Mouse (Mus musculus) heart, postnatal 4 days (tissue): ENCODE results near the gene H2al1k. TPM values are rescaled to one million over a fixed set of nuclear protein-coding genes. Genes with fewer than 3 reads are reported as not detected.
"Not testable (repeated sequence)": the region's sequence is repeated elsewhere in the genome, so short reads cannot be mapped to it uniquely, and the experiment has no call there.

ENCODE experiments used
- DNase-seq: peaks from one replicate; pipeline ENCODE4 v3.0.0; 2021
- total RNA-seq, 2 experiments: library from RNA; stranded (reverse); gene quantifications; 2 replicates each; pipeline ENCODE4 v1.2.3; 2021

Gene H2al1k
- not detected for total RNA-seq

GRCm38 (mm10) chrX:9350327-9350726, at the start of gene H2al1k:
H2al1k (plus strand) TSS chrX:9350627.
- not testable (repeated sequence) for DNase-seq

- DNase-seq, result no peak
Observed at GRCm38 (mm10) chrX:9302791-9303190, 47.6 kb upstream of the H2al1k start.

- DNase-seq, result no peak
Observed at GRCm38 (mm10) chrX:9303455-9303854, 47.0 kb upstream of the H2al1k start.

- DNase-seq, result not testable (repeated sequence)
Observed at GRCm38 (mm10) chrX:9316457-9316856, 34.0 kb upstream of the H2al1k start.

- DNase-seq, result not testable (repeated sequence)
Observed at GRCm38 (mm10) chrX:9327954-9328353, 22.5 kb upstream of the H2al1k start.

GRCm38 (mm10) chrX:9332366-9332962, 18.0 kb upstream of the H2al1k start:
- DNase-seq, result not testable (repeated sequence)

- DNase-seq, result peak; percentile 83
Observed at GRCm38 (mm10) chrX:9333035-9333434, 17.4 kb upstream of the H2al1k start.

- not testable (repeated sequence) for DNase-seq
Observed at GRCm38 (mm10) chrX:9334996-9335395, 15.4 kb upstream of the H2al1k start.

- DNase-seq, result peak; percentile 7
Observed at GRCm38 (mm10) chrX:9374012-9374411, 23.6 kb downstream of the H2al1k start.

GRCm38 (mm10) chrX:9375927-9376326, 25.5 kb downstream of the H2al1k start:
- not testable (repeated sequence) for DNase-seq

Other genes starting within 250 kb of the H2al1k start
- gene 4930402K13Rik, start 246.1 kb upstream of the H2al1k start, total RNA-seq, result not detected
- gene Lancl3, start 150.7 kb upstream of the H2al1k start, total RNA-seq, result 1 to 10 TPM; 4.0 to 5.7 TPM
- gene Gm14862, start 93.7 kb upstream of the H2al1k start, total RNA-seq, result not detected
- 1 to 10 TPM; 4.6 to 4.9 TPM for gene Xk, start 77.9 kb upstream of the H2al1k start, total RNA-seq
- gene H2al1m, start 66.9 kb upstream of the H2al1k start, total RNA-seq, result 1 to 10 TPM in 1 of 2 experiments, under 1 TPM in 1; 0.76 to 1.1 TPM
- 1 to 10 TPM; 3.1 to 6.2 TPM for gene Cybb, start 137.1 kb downstream of the H2al1k start, total RNA-seq
- not detected for gene H2al1o, start 221.8 kb downstream of the H2al1k start, total RNA-seq